In genomic region chr4:59894415-59894814, GRCm38 (mm10) we compare ENCODE assay signal across 29 mouse cellular contexts. TPM values are rescaled to one million over a fixed set of nuclear protein-coding genes. Genes with fewer than 3 reads are reported as not detected.
"Had no signal": no experiment of that assay in that cellular context is flagged by ENCODE, and none has a peak within 500 bp of the region (broad histone marks: within the 10 kb centered on the region; RNA-seq: fewer than 3 reads in every experiment).

No protein-coding gene starts in this region.

- ATAC-seq: midbrain, embryonic 13.5 days; midbrain, embryonic 16.5 days had no signal

- H3K9me3 ChIP-seq: liver, embryonic 13.5 days; midbrain, embryonic 10.5 days; midbrain, embryonic 13.5 days; neural tube, embryonic 13.5 days; stomach, embryonic 15.5 days had no signal

- H3K27me3 ChIP-seq: liver, embryonic 13.5 days; midbrain, embryonic 13.5 days; neural tube, embryonic 13.5 days; stomach, embryonic 15.5 days had no signal

- H3K27ac ChIP-seq: left cerebral cortex, adult 2 months; liver, embryonic 13.5 days; midbrain, embryonic 10.5 days; midbrain, embryonic 13.5 days; neural tube, embryonic 13.5 days; stomach, embryonic 15.5 days had no signal

- H3K9ac ChIP-seq: liver, embryonic 13.5 days; midbrain, embryonic 13.5 days; neural tube, embryonic 13.5 days; stomach, embryonic 15.5 days had no signal

- H3K4me1 ChIP-seq: liver, embryonic 13.5 days; midbrain, embryonic 10.5 days; midbrain, embryonic 13.5 days; neural tube, embryonic 13.5 days had no signal

- H3K4me2 ChIP-seq: liver, embryonic 13.5 days; midbrain, embryonic 13.5 days; neural tube, embryonic 13.5 days; stomach, embryonic 15.5 days had no signal

- H3K4me3 ChIP-seq: left cerebral cortex, adult 2 months; liver, embryonic 13.5 days; midbrain, embryonic 10.5 days; midbrain, embryonic 13.5 days; myocyte; neural tube, embryonic 13.5 days; stomach, embryonic 15.5 days had no signal

- DNase-seq: kidney, postnatal 10 days; kidney, postnatal 36 days; layer of hippocampus, postnatal 36 days; liver, embryonic 13.5 days; lung, adult 2 months; lung, postnatal 14 days; lung, postnatal 4 days; retina, postnatal 1 day; right cerebral cortex, postnatal 25 days; spleen, adult 18-20 months; thymus, adult 18-20 months; thymus, postnatal 14 days had no signal

RNA-seq across cellular contexts. Expression of gene Slc46a2, which starts 20.4 kb away (rescaled TPM):
- total RNA-seq: layer of hippocampus, adult 8-10 months; layer of hippocampus, postnatal 10 days; layer of hippocampus, postnatal 36 days; left cerebral cortex, adult 2 months; left cerebral cortex, postnatal 10 days; left cerebral cortex, postnatal 36 days; liver, adult 2 months; megakaryocyte progenitor cell, adult 5-6 weeks; monocyte, adult 5-6 weeks; neutrophil, adult 5-6 weeks had no signal
- polyA plus RNA-seq: limb, embryonic 11.5 days; liver, adult 2 months; liver, embryonic 13.5 days; liver, embryonic 16.5 days; midbrain, embryonic 10.5 days; midbrain, embryonic 13.5 days; myocyte; neural tube, embryonic 13.5 days had no signal
